Mouse (Mus musculus): ENCODE results near the gene Senp3.
A peak's percentile ranks its signal among the peaks of the same experiment; 100 is the strongest.
"Not testable (repeated sequence)": the region's sequence is repeated elsewhere in the genome, so short reads cannot be mapped to it uniquely, and the experiment has no call there.

Gene Senp3

GRCm38 (mm10) chr11:69703814-69704612 lies 22.1 kb upstream of the Senp3 start:
- no peak for DNase-seq

GRCm38 (mm10) chr11:69703381-69703780 lies 21.5 kb upstream of the Senp3 start:
- DNase-seq, result not testable (repeated sequence)

- not testable (repeated sequence) for DNase-seq
Measured at GRCm38 (mm10) chr11:69702886-69703285, 21.0 kb upstream of the Senp3 start.

- no peak for DNase-seq
Measured at GRCm38 (mm10) chr11:69699595-69699994, 17.7 kb upstream of the Senp3 start.

GRCm38 (mm10) chr11:69698574-69698973 lies 16.7 kb upstream of the Senp3 start:
- no peak for DNase-seq

- DNase-seq, result no peak
Measured at GRCm38 (mm10) chr11:69697396-69697795, 15.5 kb upstream of the Senp3 start.

- DNase-seq, result peak; percentile 78
Measured at GRCm38 (mm10) chr11:69695361-69696181, 13.7 kb upstream of the Senp3 start, which contains the start of the genes Tnfsf12 and Tnfsfm13. Gene Tnfsf12, minus strand, starts transcription at chr11:69695849. Gene Tnfsfm13, minus strand, starts transcription at chr11:69696098.

GRCm38 (mm10) chr11:69695046-69695360 lies 13.1 kb upstream of the Senp3 start:
- no peak for DNase-seq

- no peak for DNase-seq
Measured at GRCm38 (mm10) chr11:69693421-69693965, 11.6 kb upstream of the Senp3 start.

- DNase-seq, result peak; percentile 78
Measured at GRCm38 (mm10) chr11:69692863-69693262, 11.0 kb upstream of the Senp3 start.

- DNase-seq, result peak; percentile 63
Measured at GRCm38 (mm10) chr11:69692196-69692811, 10.4 kb upstream of the Senp3 start.

GRCm38 (mm10) chr11:69689891-69690290 lies 8.0 kb upstream of the Senp3 start:
- DNase-seq, result peak; percentile 58

GRCm38 (mm10) chr11:69687061-69687460 lies 5.2 kb upstream of the Senp3 start:
- DNase-seq, result no peak

GRCm38 (mm10) chr11:69686377-69686776 lies 4.5 kb upstream of the Senp3 start:
- peak; percentile 69 for DNase-seq

- DNase-seq, result peak; percentile 94
Measured at GRCm38 (mm10) chr11:69685526-69686148, 3.8 kb upstream of the Senp3 start, which contains the start of gene Tnfsf13. Gene Tnfsf13, minus strand, starts transcription at chr11:69685784.

- DNase-seq, result no peak
Measured at GRCm38 (mm10) chr11:69684936-69685335, 3.1 kb upstream of the Senp3 start.

GRCm38 (mm10) chr11:69684128-69684745 lies 2.4 kb upstream of the Senp3 start:
- DNase-seq, result no peak

- DNase-seq, result no peak
Measured at GRCm38 (mm10) chr11:69683576-69683975, 1.7 kb upstream of the Senp3 start.

GRCm38 (mm10) chr11:69682840-69683533 lies 1.1 kb upstream of the Senp3 start:
- DNase-seq, result peak; percentile 80

- DNase-seq, result peak; percentile 37
Measured at GRCm38 (mm10) chr11:69682209-69682839, 440 bp upstream of the Senp3 start.

Data from kidney, adult 11 months (tissue).